Mouse (Mus musculus): Measurements from ENCODE around the gene Igsf6.
"Not testable (repeated sequence)": the region's sequence is repeated elsewhere in the genome, so short reads cannot be mapped to it uniquely, and the experiment has no call there.

Gene Igsf6

GRCm38 (mm10) chr7:121053071-121053470 is 21.3 kb downstream of the Igsf6 start:
- DNase-seq (ENCODE audit: low spot score) = no peak

DNA sequence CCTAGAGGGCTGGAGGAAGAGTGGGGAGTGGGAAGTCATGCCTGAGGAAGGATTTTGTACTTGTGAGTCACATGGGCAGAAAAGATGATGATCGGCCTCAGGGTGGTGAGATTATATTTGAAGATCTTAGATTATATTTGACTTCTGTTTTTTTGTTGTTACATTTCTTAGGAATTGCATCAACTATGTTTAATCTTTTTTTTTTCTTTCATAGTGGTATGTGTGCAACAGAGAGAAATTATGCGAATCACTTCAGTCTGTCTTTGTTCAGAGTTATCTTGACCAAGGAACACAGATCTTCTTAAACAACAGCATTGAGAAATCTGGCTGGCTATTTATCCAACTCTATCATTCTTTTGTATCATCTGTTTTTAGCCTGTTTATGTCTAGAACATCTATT is 26.7 kb downstream of the Igsf6 start:
- DNase-seq (ENCODE audit: low spot score) = no peak

DNA sequence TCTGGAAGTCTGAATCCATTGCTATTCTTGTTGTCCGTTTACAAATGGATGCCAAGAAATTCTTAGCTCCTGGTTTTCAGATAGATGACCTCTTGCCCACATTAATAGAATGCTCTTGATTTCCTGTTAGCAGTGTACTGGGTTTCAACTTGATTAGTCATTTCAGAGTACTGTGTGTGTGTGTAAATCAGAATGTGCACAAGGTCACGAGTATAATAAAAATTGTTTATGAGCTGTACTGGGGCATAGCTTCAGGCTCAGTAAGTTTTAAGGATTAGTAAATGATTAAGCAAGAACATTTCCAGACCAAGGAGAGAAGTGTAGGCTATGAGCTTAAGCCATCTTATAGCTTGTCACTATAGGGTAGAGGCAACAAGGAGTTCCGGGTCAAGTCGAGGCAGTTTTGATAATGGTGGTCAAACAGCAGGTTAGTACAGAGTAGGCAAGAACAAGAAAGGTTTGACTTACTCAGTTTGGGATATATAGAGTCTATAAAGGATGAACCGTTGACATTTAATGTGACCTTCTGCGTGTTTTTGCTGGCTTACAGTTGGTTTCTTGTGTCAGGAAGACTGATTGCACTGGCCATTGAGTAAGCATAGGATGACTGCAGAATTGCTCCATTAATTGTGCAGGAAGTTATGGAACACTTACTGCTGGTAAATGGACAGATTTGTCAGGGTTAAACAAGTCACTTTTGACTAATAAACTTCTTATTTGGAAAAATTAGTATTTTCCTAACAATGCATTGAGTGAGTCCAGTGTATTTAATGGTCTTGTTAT is 28.5 kb downstream of the Igsf6 start:
- DNase-seq (ENCODE audit: low spot score) = no peak

DNA sequence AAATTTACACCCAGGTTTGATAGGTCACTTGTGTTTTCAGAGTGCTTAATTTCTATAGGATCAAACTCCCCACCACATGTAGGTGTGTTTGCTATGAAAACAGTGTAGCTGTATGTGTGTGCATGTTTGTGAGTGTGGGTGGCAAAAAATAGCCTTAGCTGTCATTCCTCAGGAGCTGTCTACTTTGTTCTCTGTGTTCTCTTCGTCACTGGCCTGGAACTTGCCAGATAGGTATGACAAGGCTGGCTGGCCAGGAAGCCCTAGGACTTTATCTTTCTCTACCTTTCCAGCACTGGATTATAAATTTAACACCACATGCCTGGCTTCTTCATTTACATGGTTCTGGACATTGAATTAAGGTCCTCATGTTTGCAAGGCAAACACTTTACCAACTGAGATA is 30.1 kb downstream of the Igsf6 start:
- DNase-seq (ENCODE audit: low spot score) = no peak

GRCm38 (mm10) chr7:121043510-121043909 is 30.9 kb downstream of the Igsf6 start:
- no peak for DNase-seq (ENCODE audit: low spot score)

- no peak for DNase-seq (ENCODE audit: low spot score)
Observed at GRCm38 (mm10) chr7:121043004-121043403, 31.4 kb downstream of the Igsf6 start.

DNA sequence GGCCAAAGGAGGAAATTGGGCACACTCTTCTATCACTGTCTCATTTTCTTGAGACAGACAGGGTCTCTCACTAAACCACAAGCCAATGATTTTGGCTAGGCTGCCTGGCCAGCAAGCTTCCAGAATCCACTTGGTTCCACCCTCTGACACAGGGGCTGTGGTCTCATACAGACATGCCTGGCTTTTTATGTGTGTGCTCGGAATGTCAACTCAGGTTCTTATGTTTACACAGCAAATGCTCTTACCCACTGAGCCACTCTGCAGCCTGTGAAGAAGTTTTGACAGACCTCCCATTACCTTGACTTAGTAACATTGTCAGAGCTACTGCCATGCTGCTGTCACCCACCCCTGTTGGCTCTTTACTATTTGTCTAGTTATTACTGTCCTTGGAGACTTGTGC is 32.4 kb downstream of the Igsf6 start:
- DNase-seq (ENCODE audit: low spot score) = no peak

GRCm38 (mm10) chr7:121040595-121040994 is 33.8 kb downstream of the Igsf6 start:
- no peak for DNase-seq (ENCODE audit: low spot score)

GRCm38 (mm10) chr7:121035161-121035721 is 39.1 kb downstream of the Igsf6 start:
- peak; percentile 36 for DNase-seq (ENCODE audit: low spot score)

DNA sequence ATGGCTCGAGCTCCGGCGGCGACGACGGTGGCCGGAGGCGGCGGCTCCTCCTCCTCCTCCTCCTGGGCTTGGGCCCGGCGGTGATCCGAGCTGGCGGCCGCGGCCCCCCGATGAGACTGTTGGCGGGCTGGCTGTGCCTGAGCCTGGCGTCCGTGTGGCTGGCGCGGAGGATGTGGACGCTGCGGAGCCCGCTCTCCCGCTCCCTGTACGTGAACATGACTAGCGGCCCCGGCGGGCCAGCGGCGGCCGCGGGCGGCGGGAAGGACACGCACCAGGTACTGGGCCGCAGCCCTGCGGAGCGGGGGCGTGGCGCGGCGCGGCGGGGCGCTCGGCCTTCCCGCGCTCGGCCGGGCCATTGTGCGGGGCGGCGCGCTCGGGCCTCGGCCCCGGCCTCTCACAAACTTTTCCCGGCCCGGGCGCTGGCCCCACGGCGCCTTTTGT is 39.7 kb downstream of the Igsf6 start:
- peak; percentile 55 for DNase-seq (ENCODE audit: low spot score)

DNA sequence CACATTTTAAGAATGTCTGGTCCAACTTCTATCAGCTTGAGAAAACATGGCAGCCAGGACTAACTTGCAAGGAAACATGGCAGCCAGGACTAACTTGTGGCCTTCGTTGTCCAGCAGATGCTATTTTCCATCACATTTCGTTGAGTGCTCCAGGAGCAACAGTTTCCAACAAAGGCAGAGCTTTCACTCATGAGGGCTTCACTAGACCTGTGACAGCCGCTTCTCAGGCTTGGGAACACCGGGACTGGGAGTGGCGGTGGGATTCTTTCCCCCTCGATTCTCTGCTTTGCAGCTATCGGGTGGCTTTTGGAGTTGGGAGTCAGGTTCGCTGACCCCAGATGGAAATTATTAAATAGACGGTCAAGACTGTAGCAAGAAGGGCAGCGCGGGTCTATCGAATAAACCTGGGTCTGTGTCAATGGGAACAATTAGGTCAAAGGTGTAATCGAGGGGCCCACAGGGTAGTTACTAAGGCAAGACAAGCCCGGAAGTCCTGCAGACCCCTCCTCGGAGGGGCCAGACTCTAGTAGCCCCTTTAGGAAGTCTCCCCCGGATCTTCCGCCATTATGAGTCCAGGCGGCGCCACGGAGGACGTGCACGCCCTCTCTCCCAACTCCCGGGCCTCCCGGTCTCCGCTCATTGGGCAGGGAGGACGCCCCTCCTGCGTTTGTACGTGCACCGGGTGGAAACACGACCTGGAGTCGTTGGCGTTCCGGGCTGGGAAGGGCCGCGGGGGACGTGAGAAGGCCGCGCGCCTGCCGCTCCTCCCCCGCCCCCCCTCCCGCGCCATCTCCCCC is 40.3 kb downstream of the Igsf6 start, which contains the start of gene Mettl9:
Gene Mettl9, plus strand, starts transcription at position 590 of the 797 bp plus-strand sequence.
- DNase-seq (ENCODE audit: low spot score) = peak; percentile 88

DNA sequence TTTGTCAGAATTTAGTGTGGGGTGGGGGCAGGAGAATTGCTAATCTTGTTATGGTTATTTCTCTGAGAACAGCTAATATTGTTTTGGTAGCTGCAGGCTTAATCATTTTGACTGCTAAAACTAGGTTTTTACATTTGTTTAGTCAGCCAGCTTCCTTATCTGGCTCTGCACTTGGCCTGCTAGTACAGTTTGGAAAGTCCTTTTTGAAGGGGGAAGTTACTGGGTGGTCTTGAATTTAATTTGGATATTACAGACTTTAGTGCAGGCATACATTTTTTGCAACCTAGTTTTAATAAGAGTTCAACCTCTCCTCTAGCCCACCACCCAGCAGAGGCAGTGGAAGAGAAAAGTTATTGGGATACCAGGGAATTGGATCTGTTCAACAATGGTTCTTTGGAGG is 44.4 kb downstream of the Igsf6 start:
- DNase-seq (ENCODE audit: low spot score) = not testable (repeated sequence)

GRCm38 (mm10) chr7:121026300-121026699 is 48.1 kb downstream of the Igsf6 start:
- DNase-seq (ENCODE audit: low spot score) = no peak

DNA sequence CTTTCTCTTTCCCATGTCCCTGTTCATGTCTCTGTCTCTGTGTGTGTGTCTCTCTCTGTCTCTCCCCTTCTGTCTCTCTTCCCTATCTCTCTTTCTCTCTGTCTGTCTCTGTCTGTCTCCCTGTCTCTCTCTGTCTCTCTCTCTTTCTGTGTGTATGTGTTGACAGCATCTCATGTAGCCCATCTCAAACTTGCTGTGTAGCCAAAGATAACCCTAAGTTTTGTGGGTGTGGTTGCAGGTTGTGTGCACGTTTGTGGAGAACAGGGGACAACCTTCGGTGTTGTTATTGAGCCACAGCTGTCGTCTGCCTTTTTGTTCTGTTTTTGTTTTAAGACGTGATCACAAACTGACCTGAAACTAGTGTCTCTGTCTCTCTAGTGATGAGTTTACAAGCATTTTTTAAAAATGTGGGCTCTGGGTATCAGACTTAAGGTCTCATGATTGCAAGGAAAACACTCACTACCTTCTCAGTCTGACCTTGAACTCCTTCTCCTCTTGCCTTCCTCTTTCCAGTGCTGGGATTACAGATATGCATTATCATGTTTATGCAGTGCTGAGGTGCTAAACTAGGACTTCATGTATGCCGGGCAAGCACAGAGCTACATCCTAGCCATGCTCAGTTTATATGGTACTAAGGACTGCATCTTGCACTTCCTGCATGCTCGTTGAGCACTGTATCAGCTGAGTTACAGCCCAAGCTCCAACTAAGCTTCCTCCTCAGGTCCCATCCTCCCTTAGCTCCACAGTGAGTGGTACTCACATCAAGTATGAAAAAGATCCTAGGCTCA is 49.0 kb downstream of the Igsf6 start:
- DNase-seq (ENCODE audit: low spot score) = no peak

DNA sequence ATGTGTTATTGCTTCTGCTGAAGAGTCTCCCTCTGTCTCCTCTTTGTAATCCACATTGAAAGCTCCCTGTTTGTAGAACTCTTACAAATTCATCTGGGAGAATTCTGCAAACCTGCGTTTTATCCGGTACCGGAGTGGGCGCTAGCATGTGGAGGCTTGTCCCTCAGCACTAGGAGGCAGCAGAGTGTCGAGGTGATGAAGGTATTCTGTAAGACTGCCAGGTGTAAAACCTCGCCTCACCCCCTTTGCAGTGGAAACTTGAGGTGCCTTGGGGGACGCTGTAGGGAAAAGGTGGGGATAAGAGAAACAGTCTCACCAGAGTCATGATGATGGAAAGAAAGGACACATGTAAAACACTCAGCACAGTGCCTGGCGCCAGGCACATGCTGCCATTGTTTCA is 54.1 kb downstream of the Igsf6 start:
- no peak for DNase-seq (ENCODE audit: low spot score)

GRCm38 (mm10) chr7:121018778-121019177 is 55.6 kb downstream of the Igsf6 start:
- DNase-seq (ENCODE audit: low spot score) = no peak

DNA sequence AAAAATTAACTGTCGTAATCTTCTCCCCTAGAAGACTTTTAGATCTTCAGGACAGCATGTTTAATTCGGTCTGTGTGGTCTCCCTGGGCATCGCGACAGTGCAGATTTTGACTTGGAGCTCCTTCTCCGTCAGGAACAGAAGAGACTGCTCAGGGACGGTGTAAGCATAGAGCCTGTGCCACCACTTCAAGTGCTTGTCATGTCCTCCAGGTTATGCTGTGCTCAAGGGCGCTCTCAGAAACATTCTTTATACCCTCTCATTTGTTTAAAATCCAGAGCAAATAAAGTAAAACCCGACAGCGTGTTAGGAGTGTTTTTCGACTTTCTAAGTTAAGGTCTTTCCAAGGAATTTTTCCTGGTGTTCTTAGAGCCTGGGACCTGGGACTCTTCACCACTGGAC is 59.9 kb downstream of the Igsf6 start:
- no peak for DNase-seq (ENCODE audit: low spot score)

Data from urinary bladder, postnatal 25 days (tissue).